8 mouse cellular contexts compared by ENCODE assay signal in genomic region chr7:49778904-49779615, GRCm38 (mm10). TPM values are rescaled to one million over a fixed set of nuclear protein-coding genes. Genes with fewer than 3 reads are reported as not detected.
DNase-seq lines count a peak whose midpoint lies in the region; ATAC-seq and TF ChIP-seq lines count a peak whose summit lies in the region.

No protein-coding gene starts in this region.

- no peaks in the 10 kb centered on the region for H3K9me3 ChIP-seq in MEL (replicated peaks; ENCODE audit: insufficient read depth, low read length)
- H3K9me3 ChIP-seq in embryonic facial prominence, embryonic 15.5 days (replicated peaks), result no peaks in the 10 kb centered on the region
- no peaks in the 10 kb centered on the region for H3K9me3 ChIP-seq in kidney, embryonic 15.5 days (replicated peaks)
- H3K9me3 ChIP-seq in midbrain, embryonic 10.5 days (replicated peaks), result no peaks in the 10 kb centered on the region

- H3K79me2 ChIP-seq in MEL (ENCODE audit: control insufficient read depth, insufficient read depth, low read length, poor library complexity), result peaks cover 14% of the 10 kb centered on the region

- peak; percentile 8 for DNase-seq in kidney, adult 2 months
- no peak for DNase-seq in kidney, postnatal 36 days
- DNase-seq in MEL (ENCODE audit: low read depth, low spot score), result peak; percentile 56
- DNase-seq in midbrain, embryonic 10.5 days (ENCODE audit: low spot score), result no peak
- DNase-seq in gastrocnemius, postnatal 4 days (ENCODE audit: low spot score in 2 of 2), result no peak

- no peak for TF ChIP-seq RAD21 in MEL (IDR thresholded peaks at IDR 0.05; ENCODE audit: low read depth, low read length)

- TF ChIP-seq CTCF in kidney, adult 2 months (conservative IDR thresholded peaks at IDR 0.05; ENCODE audit: insufficient read depth, insufficient read length, low read depth, low read length), result no peak
- TF ChIP-seq CTCF in MEL (IDR thresholded peaks at IDR 0.05 in 2 of 3, conservative IDR thresholded peaks at IDR 0.05 in 1 of 3; ENCODE audit: control insufficient read depth in 1 of 3, insufficient read depth in 1 of 3, low read depth in 2 of 3, low read length in 3 of 3, poor library complexity in 1 of 3, severe bottlenecking in 1 of 3), result no peak

- H3K27me3 ChIP-seq in kidney, adult 2 months (replicated peaks; ENCODE audit: control insufficient read depth, insufficient read depth, low read length), result no peaks in the 10 kb centered on the region
- no peaks in the 10 kb centered on the region for H3K27me3 ChIP-seq in MEL (ENCODE audit: control insufficient read depth in 1 of 2, insufficient read depth in 2 of 2, low read length in 2 of 2)
- no peaks in the 10 kb centered on the region for H3K27me3 ChIP-seq in embryonic facial prominence, embryonic 15.5 days
- no peaks in the 10 kb centered on the region for H3K27me3 ChIP-seq in kidney, embryonic 15.5 days
- 0 out of 2 replicates have a peak, but pooled peaks cover 5% of the 10 kb centered on the region for H3K27me3 ChIP-seq in midbrain, embryonic 10.5 days (ENCODE audit: low read depth, poor library complexity, severe bottlenecking)

- WGBS in kidney, adult 2 months, result 72% methylated on average over 12 of the region's 12 CpGs
- WGBS in embryonic facial prominence, embryonic 15.5 days, result 77% methylated on average over 12 of the region's 12 CpGs
- 71% methylated on average over 12 of the region's 12 CpGs for WGBS in kidney, embryonic 15.5 days
- WGBS in midbrain, embryonic 10.5 days, result 83% methylated on average over 12 of the region's 12 CpGs

- no peaks in the 10 kb centered on the region for H3K4me1 ChIP-seq in kidney, adult 2 months (ENCODE audit: control insufficient read depth, insufficient read depth, low read length)
- H3K4me1 ChIP-seq in MEL (ENCODE audit: control insufficient read depth in 1 of 2, insufficient read depth in 2 of 2, low read length in 2 of 2), result peaks cover 13 to 34% of the 10 kb centered on the region in 2 experiments
- peaks cover 12% of the 10 kb centered on the region; the same call in 1 of the 2 replicates for H3K4me1 ChIP-seq in embryonic facial prominence, embryonic 15.5 days
- H3K4me1 ChIP-seq in kidney, embryonic 15.5 days, result peaks cover 16% of the 10 kb centered on the region
- H3K4me1 ChIP-seq in midbrain, embryonic 10.5 days, result peaks cover 32% of the 10 kb centered on the region

- H3K4me3 ChIP-seq in kidney, adult 2 months (ENCODE audit: insufficient read depth, low read depth, low read length), result peak overlapping the region; percentile 61
- peak overlapping the region; percentile 10 to 69; a peak in 3 of 4 replicates for H3K4me3 ChIP-seq in MEL (ENCODE audit: control insufficient read depth in 1 of 2, insufficient read depth in 1 of 2, low read depth in 2 of 2, low read length in 2 of 2)
- H3K4me3 ChIP-seq in embryonic facial prominence, embryonic 15.5 days (replicated peaks), result peak overlapping the region; percentile 72
- peak overlapping the region; percentile 80 for H3K4me3 ChIP-seq in kidney, embryonic 15.5 days (replicated peaks)
- H3K4me3 ChIP-seq in midbrain, embryonic 10.5 days, result peak overlapping the region; percentile 77

- no peak for ATAC-seq in embryonic facial prominence, embryonic 15.5 days (ENCODE audit: insufficient number of reproducible peaks, low FRiP score, low TSS enrichment, low read depth)
- no peak; the same call in 1 of the 2 replicates for ATAC-seq in kidney, embryonic 15.5 days (replicated peaks; ENCODE audit: low FRiP score)
- ATAC-seq in activated CD4-positive, CD25-positive, alpha-beta regulatory T cell, adult 4 months, result no peak

- H3K4me2 ChIP-seq in embryonic facial prominence, embryonic 15.5 days (replicated peaks), result peak overlapping the region; percentile 81
- H3K4me2 ChIP-seq in kidney, embryonic 15.5 days, result peak overlapping the region; percentile 92

- peak overlapping the region; percentile 1; the same call in 1 of the 2 replicates for H3K27ac ChIP-seq in kidney, adult 2 months (ENCODE audit: insufficient read depth, low read depth, low read length)
- peak overlapping the region; percentile 43 for H3K27ac ChIP-seq in MEL (ENCODE audit: control insufficient read depth, low read depth, low read length)
- H3K27ac ChIP-seq in embryonic facial prominence, embryonic 15.5 days (replicated peaks), result no peak overlapping the region
- H3K27ac ChIP-seq in kidney, embryonic 15.5 days, result peak overlapping the region; percentile 80
- peak overlapping the region; percentile 95 for H3K27ac ChIP-seq in midbrain, embryonic 10.5 days (replicated peaks)

- H3K9ac ChIP-seq in MEL (ENCODE audit: control insufficient read depth, low read depth, low read length, poor library complexity, severe bottlenecking), result peak overlapping the region; percentile 97
- no peak overlapping the region for H3K9ac ChIP-seq in embryonic facial prominence, embryonic 15.5 days
- H3K9ac ChIP-seq in kidney, embryonic 15.5 days, result peak overlapping the region; percentile 72

- TF ChIP-seq POLR2A in kidney, adult 2 months (IDR thresholded peaks at IDR 0.05; ENCODE audit: low read depth, low read length), result no peak
- no peak for TF ChIP-seq POLR2A in MEL (IDR thresholded peaks at IDR 0.05; ENCODE audit: control insufficient read depth in 1 of 2, insufficient read depth in 1 of 2, low read depth in 1 of 2, low read length in 2 of 2, poor library complexity in 1 of 2)

- H3K36me3 ChIP-seq in kidney, adult 2 months (ENCODE audit: control insufficient read depth, insufficient read depth, low read length), result no peaks in the 10 kb centered on the region; the same call in 1 of the 2 replicates
- H3K36me3 ChIP-seq in MEL (ENCODE audit: control insufficient read depth in 1 of 2, insufficient read depth in 2 of 2, low read length in 2 of 2), result peaks cover 12 to 30% of the 10 kb centered on the region in 2 experiments
- peaks cover 9% of the 10 kb centered on the region for H3K36me3 ChIP-seq in embryonic facial prominence, embryonic 15.5 days
- H3K36me3 ChIP-seq in kidney, embryonic 15.5 days, result peaks cover 38% of the 10 kb centered on the region
- H3K36me3 ChIP-seq in midbrain, embryonic 10.5 days, result peaks cover 39% of the 10 kb centered on the region

- no peak for TF ChIP-seq EP300 in MEL (IDR thresholded peaks at IDR 0.05; ENCODE audit: low read depth in 1 of 2, low read length in 2 of 2)

TF ChIP-seq in MEL, 35 proteins besides CTCF, POLR2A, EP300 and RAD21:
- TF ChIP-seq TAL1 (IDR thresholded peaks at IDR 0.05; ENCODE audit: low read length), result no peak
- TF ChIP-seq MXI1 (IDR thresholded peaks at IDR 0.05; ENCODE audit: low read depth, low read length), result 0 out of 2 replicates have a peak, but pooled peaks have one; percentile 11
- TF ChIP-seq SMC3 (IDR thresholded peaks at IDR 0.05; ENCODE audit: low read depth, low read length), result no peak
- no peak for TF ChIP-seq E2F4 (IDR thresholded peaks at IDR 0.05; ENCODE audit: borderline replicate concordance, low read depth, low read length)
- TF ChIP-seq NRF1 (IDR thresholded peaks at IDR 0.05; ENCODE audit: insufficient read depth, low read depth, low read length, poor library complexity, severe bottlenecking), result no peak
- no peak for TF ChIP-seq POLR2AphosphoS2 (IDR thresholded peaks at IDR 0.05; ENCODE audit: low read length)

RNA-seq across cellular contexts. Expression of gene Prmt3, which starts 0.9 kb away (rescaled TPM):
- polyA plus RNA-seq in kidney, adult 2 months (2012; rRNA removed), result 12.1 and 14.6 TPM in 2 replicates
- 72.6 and 73.9 TPM in 2 replicates for total RNA-seq in MEL (2012; rRNA removed)
- 10 to 100 TPM; 62.5 to 63.7 TPM for polyA plus RNA-seq in MEL (2012; ENCODE audit: insufficient read depth in 1 of 2, insufficient read length in 2 of 2, low read depth in 1 of 2, low replicate concordance in 2 of 2, missing spikeins in 1 of 2)
- polyA plus RNA-seq in embryonic facial prominence, embryonic 15.5 days (2015; fragmentation: Nextera tagmentation; extraction: Ambion mirVana), result 46.0 and 46.8 TPM in 2 replicates
- 62.5 and 65.8 TPM in 2 replicates for polyA plus RNA-seq in kidney, embryonic 15.5 days (2015; fragmentation: Nextera tagmentation; extraction: Ambion mirVana)
- 81.2 and 82.3 TPM in 2 replicates for polyA plus RNA-seq in midbrain, embryonic 10.5 days (2016; fragmentation: Nextera tagmentation; extraction: Ambion mirVana)
- 10 to 100 TPM in 1 of 2 experiments, 1 to 10 TPM in 1; 9.1 to 13.9 TPM for polyA plus RNA-seq in activated CD4-positive, CD25-positive, alpha-beta regulatory T cell, adult 4 months (2017; shearing (Covaris generic))
- total RNA-seq in gastrocnemius, postnatal 4 days (2021), result 10 to 100 TPM; 20.0 TPM

RNA-seq across cellular contexts. Expression of gene Htatip2, which starts 20.1 kb away (rescaled TPM):
- 11.4 and 16.2 TPM in 2 replicates for polyA plus RNA-seq in kidney, adult 2 months (2012; rRNA removed)
- 22.5 and 32.8 TPM in 2 replicates for total RNA-seq in MEL (2012; rRNA removed)
- 10 to 100 TPM in 1 of 2 experiments, not detected in 1; 37.8 TPM for polyA plus RNA-seq in MEL (2012; ENCODE audit: insufficient read depth in 1 of 2, insufficient read length in 2 of 2, low read depth in 1 of 2, low replicate concordance in 2 of 2, missing spikeins in 1 of 2)
- 16.5 and 17.5 TPM in 2 replicates for polyA plus RNA-seq in embryonic facial prominence, embryonic 15.5 days (2015; fragmentation: Nextera tagmentation; extraction: Ambion mirVana)
- 8.3 and 8.6 TPM in 2 replicates for polyA plus RNA-seq in kidney, embryonic 15.5 days (2015; fragmentation: Nextera tagmentation; extraction: Ambion mirVana)
- 9.8 and 10.3 TPM in 2 replicates for polyA plus RNA-seq in midbrain, embryonic 10.5 days (2016; fragmentation: Nextera tagmentation; extraction: Ambion mirVana)
- 10 to 100 TPM; 38.4 to 46.6 TPM for polyA plus RNA-seq in activated CD4-positive, CD25-positive, alpha-beta regulatory T cell, adult 4 months (2017; shearing (Covaris generic))
- 1 to 10 TPM; 2.6 TPM for total RNA-seq in gastrocnemius, postnatal 4 days (2021)

Comparison
In these comparisons a context has a peak if more than half of its experiments do, and no peak if none do; other contexts are left out.
1. DNase-seq: peak in kidney, adult 2 months (single experiment) and MEL (single experiment); none in kidney, postnatal 36 days (0 of 2), midbrain, embryonic 10.5 days (single experiment) and gastrocnemius, postnatal 4 days (0 of 2).
2. Peak in every context shown above with its lines, with median percentiles within 50 percentile points of each other: H3K4me3 ChIP-seq.